Mouse (Mus musculus): ENCODE measurements around the gene Pcna.
"Not testable (repeated sequence)": the region's sequence is repeated elsewhere in the genome, so short reads cannot be mapped to it uniquely, and the experiment has no call there.

Pcna gene

GRCm38 (mm10) chr2:132252542-132253528 lies at the start of gene Pcna:
Gene Pcna, minus strand, starts transcription at chr2:132253314.
- DNase-seq (ENCODE audit: low spot score), result peak; percentile 96

- no peak for DNase-seq (ENCODE audit: low spot score)
Observed at GRCm38 (mm10) chr2:132301436-132301835, 48.3 kb upstream of the Pcna start.

- no peak for DNase-seq (ENCODE audit: low spot score)
Observed at GRCm38 (mm10) chr2:132298250-132298649, 45.1 kb upstream of the Pcna start.

GRCm38 (mm10) chr2:132293694-132294450 lies 40.8 kb upstream of the Pcna start:
- DNase-seq (ENCODE audit: low spot score), result no peak

GRCm38 (mm10) chr2:132292083-132292482 lies 39.0 kb upstream of the Pcna start:
- DNase-seq (ENCODE audit: low spot score), result no peak

- no peak for DNase-seq (ENCODE audit: low spot score)
Observed at GRCm38 (mm10) chr2:132291265-132291664, 38.2 kb upstream of the Pcna start.

GRCm38 (mm10) chr2:132290808-132291207 lies 37.7 kb upstream of the Pcna start:
- DNase-seq (ENCODE audit: low spot score), result no peak

- not testable (repeated sequence) for DNase-seq (ENCODE audit: low spot score)
Observed at GRCm38 (mm10) chr2:132289213-132289612, 36.1 kb upstream of the Pcna start.

GRCm38 (mm10) chr2:132286376-132287076 lies 33.4 kb upstream of the Pcna start:
- no peak for DNase-seq (ENCODE audit: low spot score)

- DNase-seq (ENCODE audit: low spot score), result not testable (repeated sequence)
Observed at GRCm38 (mm10) chr2:132285722-132286121, 32.6 kb upstream of the Pcna start.

GRCm38 (mm10) chr2:132284492-132285139 lies 31.5 kb upstream of the Pcna start:
- DNase-seq (ENCODE audit: low spot score), result no peak

GRCm38 (mm10) chr2:132283236-132284070 lies 30.3 kb upstream of the Pcna start:
- no peak for DNase-seq (ENCODE audit: low spot score)

GRCm38 (mm10) chr2:132282453-132283174 lies 29.5 kb upstream of the Pcna start:
- DNase-seq (ENCODE audit: low spot score), result no peak

GRCm38 (mm10) chr2:132281560-132282452 lies 28.7 kb upstream of the Pcna start:
- DNase-seq (ENCODE audit: low spot score), result no peak

- DNase-seq (ENCODE audit: low spot score), result no peak
Observed at GRCm38 (mm10) chr2:132280518-132281120, 27.5 kb upstream of the Pcna start.

- no peak for DNase-seq (ENCODE audit: low spot score)
Observed at GRCm38 (mm10) chr2:132279978-132280377, 26.9 kb upstream of the Pcna start.

- DNase-seq (ENCODE audit: low spot score), result no peak
Observed at GRCm38 (mm10) chr2:132279336-132279882, 26.3 kb upstream of the Pcna start.

- no peak for DNase-seq (ENCODE audit: low spot score)
Observed at GRCm38 (mm10) chr2:132278273-132278853, 25.2 kb upstream of the Pcna start.

All from testis, postnatal 10 days (tissue).